Mouse (Mus musculus) retina, postnatal 7 days (tissue): Measurements from ENCODE around the gene Defb45.

Experiments used
- DNase-seq: peaks from one replicate; pipeline ENCODE4 v3.0.0-alpha.2; 2012; ENCODE audit warnings: low read depth, low spot score

Defb45 gene

DNA sequence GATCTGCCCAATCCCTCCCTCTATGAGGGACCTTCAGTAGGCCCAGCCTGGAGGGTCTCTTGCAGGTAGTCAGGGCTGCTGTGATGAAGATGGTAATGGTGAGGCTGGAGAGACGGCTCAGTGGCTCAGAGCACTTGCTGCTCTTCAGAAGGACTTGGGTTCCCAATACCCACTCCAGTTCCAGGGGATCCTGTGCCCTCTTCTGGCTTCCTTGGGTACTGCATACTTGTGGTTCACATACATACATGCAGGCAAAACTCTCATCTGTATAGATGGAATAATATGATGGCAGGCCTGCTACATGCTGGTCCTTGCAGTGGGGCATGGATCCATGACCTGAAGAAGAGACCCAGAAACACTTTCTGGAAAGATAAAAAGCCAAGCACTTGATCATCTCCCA lies 9.5 kb upstream of the Defb45 start:
- DNase-seq = no peak

DNA sequence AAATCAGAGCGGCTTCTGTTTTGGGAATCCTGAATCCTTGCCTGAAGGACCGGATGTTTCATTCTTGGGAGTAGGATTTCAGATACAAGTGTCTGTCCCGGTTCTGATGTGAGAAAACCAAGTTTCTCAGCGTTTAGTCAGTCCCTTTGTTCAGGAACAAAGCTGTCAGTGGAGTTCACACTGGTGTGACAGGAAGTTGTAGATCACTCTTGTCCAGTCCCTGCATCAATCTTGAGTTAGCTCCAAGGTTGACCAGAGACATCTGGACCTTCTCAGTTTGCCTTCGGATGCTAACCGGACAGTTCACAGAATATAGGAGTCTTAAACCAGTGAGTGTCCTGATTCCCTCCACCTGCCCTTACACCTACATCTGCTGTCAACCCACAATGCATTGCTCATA lies 8.5 kb upstream of the Defb45 start:
- DNase-seq = no peak

DNA sequence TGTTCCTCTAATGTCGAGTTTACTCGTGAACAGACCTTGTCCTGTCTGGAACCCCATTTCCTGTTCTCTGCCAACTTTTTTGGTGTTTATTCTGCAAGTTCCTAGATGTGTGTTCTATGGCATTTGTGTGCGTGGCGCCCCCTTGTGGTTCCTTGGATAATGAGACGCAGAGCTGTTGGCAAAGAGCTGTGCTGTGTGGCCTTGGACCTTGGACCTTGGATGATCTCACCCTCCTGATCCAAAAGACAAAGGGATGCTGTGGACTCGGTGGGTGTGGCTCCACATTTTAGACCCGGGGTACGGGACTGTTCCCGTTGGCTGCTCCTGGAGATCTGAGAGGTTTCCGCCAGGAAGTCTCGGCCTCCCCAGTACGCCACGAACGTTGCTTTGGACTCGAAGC lies 4.9 kb upstream of the Defb45 start, which contains the start of gene Defb36:
Gene Defb36 (plus strand): TSS at position 271 of the 400 bp plus-strand sequence.
- DNase-seq = peak; percentile 13

DNA sequence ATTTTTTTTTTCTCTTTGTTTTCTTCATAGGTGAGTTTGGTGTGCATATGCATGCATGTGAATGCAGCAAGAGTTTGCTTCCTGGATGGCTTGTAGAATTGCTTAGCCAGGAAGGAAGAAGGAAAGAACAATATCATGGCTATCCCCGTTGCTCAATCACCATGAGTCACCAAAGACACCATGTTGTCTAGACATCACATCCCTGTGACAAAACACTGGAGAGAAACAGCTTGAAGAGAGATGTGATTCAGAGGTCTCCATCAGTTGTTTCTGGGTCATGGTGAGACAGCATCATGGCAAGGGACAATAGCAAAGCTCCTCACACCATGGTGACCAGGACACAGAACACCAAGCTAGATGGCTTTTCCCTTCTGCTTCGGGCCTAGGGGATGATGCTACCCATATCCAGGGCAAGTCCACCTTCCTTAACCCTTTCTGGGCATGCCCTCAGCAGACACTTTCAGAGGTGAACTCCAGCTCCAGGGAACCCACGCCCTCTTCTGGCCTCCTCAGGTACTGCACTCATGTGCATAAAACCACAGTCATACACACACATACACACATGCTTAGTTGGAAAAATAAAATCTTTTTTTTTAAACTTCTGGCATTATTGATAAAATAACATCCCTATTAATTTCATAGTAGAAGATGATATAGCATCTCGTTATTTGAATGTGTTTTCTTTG lies 2.2 kb upstream of the Defb45 start:
- DNase-seq = no peak

DNA sequence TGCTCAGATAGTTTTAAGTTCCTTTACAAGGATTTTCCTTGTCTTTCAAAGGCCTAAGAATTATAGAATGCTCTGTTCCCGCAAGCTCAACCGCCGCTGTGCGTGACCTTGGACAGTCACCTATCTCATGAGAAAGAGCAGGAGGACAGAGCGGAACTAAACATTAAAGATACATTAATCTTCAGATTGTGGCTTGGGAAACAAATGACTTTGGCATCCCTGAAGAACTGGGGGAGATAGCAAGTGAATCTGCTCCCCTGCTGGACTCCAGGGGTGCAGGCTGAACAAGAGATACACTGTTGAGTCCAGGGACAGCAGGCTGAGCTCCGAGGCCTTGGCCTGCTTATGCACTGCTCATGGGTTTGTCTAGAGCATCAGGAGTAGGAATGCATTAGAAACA lies 877 bp upstream of the Defb45 start:
- no peak for DNase-seq

DNA sequence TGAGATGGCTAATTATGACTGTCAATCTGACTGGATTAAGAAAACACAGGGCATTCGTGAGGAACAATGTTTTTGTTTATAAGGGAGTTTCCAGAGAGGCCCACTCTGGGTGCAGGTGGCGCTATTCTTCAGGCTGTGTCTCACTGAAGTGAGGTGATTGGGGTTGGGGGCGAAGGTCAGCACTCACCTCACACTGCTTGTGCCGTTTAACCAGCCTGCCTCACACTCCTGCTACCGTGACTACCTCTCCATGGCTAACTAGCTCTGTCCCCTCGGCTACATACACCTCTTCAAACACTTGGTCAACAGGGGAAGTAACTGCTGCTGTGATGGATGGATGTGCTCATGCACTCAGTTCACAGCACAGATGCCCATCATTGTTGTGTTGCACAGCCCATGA lies 10.2 kb downstream of the Defb45 start:
- no peak for DNase-seq

DNA sequence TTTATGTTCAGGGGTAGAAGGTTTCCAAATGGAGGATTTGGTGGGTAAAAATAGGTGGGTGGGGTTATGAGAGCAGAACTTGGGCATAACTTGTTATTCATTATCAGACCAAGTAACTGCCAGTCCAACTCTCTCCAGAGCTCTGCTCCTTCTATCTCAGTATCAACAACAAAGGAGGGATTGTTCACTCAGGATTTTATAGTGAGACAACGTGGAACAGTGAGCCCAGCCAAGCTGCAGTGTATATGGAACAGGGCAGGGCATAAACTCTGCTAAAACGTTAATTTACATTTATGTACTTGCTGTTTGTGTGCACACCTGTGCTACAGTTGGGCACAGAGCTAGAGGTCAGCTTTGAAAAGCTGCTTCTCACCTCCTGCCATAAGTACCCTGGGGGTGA lies 10.7 kb downstream of the Defb45 start:
- DNase-seq = no peak

DNA sequence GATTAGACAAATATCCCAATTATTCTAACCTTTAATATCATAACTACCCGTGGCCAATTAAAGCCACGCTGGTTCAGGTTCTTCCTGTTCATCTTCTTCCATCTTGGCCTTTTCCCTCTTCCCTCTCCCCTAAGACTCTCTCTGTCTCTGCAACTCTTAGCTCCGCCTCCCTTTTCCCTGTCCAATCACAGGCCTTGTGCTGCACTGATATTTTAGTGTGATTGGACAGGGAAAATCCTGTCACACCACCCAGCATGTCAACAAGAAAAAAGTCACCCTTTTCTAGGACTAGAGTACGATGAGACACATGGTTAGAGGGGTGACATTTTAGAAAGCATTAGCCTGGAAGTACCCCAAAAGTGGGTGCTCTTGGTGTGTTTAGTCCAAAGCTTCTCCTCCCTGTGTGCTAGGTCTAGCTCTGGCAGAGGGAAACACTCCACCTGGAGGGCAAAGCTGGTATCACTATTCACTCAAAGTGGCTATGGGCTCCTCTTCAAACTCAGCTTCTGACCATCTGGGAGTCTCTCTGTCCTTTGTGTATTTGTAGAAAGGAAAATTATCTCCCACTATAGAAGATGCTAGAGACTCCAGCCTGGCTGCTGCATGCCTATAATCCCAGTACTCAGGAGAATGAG lies 12.2 kb downstream of the Defb45 start:
- DNase-seq = no peak

DNA sequence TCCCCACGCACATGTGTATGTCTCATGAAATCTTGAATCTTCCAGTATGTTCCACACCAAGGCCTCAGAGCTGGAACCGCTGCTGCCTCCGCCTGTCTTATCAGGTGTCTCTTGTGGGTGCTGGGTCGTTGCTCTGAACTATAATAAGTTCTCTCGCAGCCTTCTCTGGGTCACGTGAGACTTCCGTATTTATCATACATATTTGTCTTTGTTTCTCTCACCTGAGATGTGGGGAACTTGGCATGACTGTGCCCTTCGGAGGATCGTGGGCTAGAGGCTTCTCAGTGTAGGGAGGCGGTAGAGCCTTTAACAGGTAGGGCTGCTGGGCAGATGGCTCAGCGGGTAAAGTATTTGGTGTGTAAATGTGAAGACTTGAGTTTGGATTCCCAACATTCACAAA lies 18.6 kb downstream of the Defb45 start:
- DNase-seq = no peak

DNA sequence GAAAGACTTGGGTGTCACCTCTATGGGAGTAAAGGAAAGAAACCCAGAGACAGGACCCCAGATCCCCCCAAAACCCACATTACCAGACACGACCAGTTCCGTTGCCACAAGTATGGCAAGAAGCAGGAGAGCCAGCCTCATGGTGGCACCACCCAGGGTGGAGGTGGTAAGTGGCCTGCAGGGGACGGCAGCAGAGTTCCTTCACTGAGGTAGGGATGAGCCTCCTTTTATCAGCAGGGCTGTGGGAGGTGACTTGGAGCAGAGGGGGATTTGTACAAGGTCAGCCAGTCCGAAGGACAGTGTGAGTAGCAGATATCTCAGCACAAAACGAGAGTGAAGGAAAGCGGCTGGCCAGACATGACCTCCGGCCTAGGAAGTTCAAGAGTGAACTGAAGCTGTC lies 19.1 kb downstream of the Defb45 start, which contains the start of gene Defb19:
Gene Defb19 (minus strand): TSS at position 206 of the 400 bp plus-strand sequence.
- DNase-seq = no peak

DNA sequence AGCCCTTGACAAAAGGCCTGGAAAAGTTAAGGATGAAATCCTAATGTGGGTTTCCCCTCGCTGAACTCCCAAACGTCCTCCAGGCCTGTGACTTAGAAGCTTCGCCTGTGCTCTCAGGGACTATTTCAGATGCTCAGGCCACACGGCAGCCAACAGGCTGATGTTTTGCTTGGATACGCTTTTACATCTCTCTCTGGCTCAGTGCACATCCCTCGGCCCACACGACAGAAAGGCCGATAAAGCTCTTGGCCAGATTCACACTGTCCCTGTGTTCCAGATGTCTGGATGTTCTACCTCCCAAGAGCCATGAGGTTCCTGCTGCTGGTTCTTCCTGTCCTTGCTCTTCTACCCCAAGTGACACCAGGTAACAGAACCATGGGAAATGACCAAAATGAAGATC lies 25.7 kb downstream of the Defb45 start:
- no peak for DNase-seq

DNA sequence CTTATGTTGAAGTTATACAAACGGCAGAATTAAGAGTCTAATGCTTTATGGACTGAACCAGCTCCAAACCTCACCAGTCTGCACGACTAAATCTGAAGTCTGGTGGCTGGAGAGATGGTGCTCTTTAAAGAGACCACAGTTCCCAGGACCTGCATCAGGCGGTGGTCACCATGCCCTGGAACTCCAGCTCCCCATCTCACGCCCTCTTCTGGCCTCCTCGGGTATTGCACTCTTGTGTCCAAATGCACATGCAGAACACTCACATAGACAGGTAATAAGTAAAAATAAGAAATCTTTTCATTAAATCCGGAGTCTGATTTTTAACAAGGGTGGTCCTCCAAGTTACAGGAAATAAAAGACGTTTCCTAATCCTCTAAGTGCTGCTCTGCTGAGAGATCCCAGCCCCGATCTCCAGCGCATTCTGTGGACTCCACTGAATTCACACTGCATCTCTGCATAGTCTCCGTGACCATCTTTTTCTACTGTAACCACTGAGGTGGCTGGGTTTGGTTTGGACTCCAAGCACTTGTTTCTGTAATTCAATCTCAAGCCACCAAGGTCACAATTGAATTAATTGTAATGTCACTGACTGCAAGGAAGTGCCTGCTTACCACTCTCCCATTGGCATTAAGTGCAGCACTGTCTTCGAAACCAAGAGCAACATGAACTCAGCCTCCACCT lies 26.9 kb downstream of the Defb45 start, which contains the start of gene Defb21:
Gene Defb21 (plus strand): TSS at position 631 of the 681 bp plus-strand sequence.
- DNase-seq = no peak

DNA sequence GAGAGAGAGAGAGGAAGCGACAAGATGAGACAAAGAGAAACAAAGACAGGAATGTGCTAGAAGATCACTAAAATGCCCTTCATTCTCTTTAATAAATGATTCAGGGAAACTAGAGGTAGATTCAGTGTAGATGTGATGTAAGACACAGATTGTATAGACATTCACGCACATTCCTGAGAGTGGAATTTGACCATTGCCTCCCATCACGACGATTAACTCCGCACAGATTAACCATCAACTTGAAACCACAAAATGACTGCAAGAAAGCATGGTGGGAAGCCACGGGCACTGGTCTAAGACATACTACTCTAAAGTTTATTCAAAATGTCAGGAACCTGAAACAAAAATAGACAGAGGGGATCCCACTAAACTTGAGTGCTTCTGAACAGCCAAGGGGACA lies 28.9 kb downstream of the Defb45 start:
- DNase-seq = no peak

DNA sequence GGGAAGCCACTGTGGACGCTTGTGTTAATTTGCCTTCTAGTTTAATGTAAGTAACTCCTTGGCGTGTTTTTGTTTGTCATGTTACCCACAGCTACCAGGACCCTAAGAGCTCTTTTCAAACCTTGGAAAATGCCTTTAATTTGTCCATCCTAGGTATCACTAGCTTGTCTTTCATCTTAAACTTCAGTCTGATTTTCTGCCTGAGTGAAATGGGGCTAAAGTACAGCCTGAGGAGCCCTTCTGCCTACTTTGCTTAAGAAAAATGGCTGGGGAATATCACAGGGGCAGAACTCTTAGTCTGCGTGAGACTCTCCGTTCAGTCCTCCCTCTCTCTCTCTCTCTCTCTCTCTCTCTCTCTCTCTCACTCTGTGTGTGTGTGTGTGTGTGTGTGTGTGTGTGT lies 29.3 kb downstream of the Defb45 start:
- no peak for DNase-seq

DNA sequence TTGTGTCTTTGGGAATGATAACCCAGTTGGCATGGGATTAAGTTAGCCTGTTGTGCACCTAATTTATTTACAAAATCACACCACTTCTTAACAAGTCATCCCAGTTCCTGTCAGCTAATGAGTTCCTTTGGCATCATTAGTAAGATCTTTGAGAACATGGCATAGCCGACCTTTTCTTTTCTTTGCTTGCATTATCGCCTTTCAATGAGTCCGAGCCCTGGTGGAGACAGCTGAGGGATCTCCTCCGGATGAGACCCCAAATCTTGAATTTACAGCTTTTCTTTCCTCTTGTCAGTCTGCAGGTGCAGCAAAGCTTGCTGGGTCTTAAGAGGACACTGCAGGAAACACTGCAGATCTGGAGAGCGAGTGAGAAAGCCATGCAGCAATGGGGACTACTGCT lies 30.2 kb downstream of the Defb45 start, which contains the start of gene Gm17416:
Gene Gm17416 (plus strand): TSS at position 301 of the 400 bp plus-strand sequence.
- no peak for DNase-seq

DNA sequence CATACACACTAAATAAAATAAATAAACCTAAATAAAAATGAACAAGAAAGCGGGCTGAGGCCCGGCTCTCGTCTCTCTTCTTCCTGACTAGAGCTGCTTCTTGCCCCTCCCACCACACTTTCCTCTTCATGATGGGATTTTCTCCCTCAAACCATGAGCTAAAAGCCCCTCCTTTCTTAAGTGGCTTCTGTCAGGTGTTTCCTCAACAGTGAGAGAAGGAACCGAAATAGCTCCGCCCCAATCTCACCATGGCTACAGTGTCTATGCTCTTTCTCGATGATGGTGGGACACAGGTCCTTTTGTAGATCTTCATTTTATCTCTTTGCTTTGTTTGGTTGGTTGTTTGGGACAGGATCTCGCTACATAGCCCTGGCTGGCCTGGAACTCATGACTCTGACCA lies 42.5 kb downstream of the Defb45 start:
- no peak for DNase-seq

DNA sequence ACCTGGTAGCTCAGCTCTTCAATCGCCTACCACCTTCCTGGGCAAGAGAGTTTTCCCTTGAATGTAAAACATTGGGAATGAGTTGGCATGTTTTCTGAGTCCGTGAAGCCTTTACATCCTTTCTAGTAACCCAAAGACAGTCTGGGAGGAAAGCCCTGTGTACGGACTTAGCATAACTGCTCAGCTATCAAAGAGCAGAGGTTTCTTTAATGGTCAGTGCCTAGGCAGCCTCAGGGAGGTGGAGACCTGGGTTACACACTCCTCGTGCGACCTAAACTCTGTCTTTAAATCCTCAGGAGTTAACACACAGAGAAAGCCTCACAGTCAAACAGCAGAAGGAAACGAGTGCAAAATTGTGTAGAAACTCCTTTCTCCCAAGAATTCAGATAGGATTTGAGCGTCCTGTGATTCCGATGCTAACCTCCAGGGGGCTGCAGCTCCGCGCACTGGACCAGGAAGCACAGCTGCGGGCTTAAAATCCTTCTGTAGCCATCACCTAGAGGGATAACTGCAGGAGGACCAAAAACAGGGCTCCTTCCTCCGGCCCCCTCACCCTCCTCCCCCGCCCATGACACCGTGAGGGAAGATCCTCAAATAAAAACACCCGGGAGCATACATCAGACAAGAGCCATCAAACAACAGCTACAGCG lies 45.3 kb downstream of the Defb45 start:
- DNase-seq = peak; percentile 25

DNA sequence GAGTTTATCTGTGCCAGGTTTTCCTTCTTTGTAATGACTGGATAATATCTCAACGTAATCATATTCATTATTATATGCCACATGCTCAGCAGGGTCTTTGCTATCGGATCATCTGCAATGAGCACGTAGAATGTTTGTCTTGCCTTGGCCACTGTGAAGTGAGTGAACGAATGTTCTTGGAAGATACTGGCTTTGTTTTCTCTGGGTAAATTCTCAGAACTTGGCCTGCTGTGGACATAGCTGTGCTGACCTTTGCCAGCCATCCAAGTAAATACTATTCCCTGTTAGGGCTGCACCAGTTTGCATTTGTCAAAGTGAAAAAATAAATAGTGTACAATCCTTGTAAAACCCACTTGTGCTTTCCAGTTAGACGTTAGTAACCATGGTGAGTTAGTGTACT lies 51.1 kb downstream of the Defb45 start:
- no peak for DNase-seq

DNA sequence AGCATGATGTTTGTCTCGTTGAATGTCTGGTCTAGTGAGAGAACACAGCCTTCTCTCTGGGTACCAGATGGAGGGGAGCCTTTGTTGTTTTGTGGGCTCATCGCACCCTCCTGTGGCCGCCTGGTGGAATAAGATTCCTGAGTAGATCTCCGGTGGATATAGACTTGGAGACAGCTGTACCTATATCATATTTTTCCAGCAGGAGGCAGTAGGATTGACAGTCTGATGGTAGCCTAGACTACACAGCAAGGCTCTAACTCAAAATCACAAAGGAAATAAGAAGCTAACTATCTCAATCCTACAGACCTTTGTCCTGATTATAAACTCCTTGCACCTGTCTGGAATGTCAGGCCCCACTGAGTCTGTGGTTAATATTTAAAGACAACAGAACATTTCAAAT lies 54.5 kb downstream of the Defb45 start:
- DNase-seq = peak; percentile 36

DNA sequence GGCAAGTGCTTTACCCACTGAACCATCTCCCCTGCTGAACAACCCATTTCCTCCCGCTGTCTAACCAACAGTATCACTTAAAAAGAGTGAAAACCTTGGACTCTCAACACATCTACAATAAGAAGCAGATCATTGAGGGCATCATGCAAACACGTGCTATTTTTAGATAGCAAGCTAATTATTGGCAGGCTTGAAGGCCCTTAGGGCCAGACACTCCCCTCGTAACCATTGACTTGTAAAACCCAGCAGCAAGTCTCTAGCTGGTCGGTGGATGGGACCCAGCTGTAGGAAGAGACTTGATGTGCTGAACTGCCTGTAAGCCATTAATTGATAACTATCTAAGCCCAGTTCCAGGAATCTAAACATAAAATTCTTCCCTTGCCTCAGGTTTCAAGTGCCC lies 55.7 kb downstream of the Defb45 start:
- DNase-seq = no peak
